ENCODE assay signal across 7 mouse cellular contexts in genomic region chr12:111443921-111444831, GRCm38 (mm10). TPM values are rescaled to one million over a fixed set of nuclear protein-coding genes. Genes with fewer than 3 reads are reported as not detected.
DNase-seq lines count a peak whose midpoint lies in the region; ATAC-seq and TF ChIP-seq lines count a peak whose summit lies in the region.

No protein-coding gene starts in this region.

- DNase-seq in intestine, embryonic 14.5 days (ENCODE audit: low spot score) = peak; percentile 52
- no peak for DNase-seq in embryonic facial prominence, embryonic 14.5 days (ENCODE audit: low spot score)
- no peak for DNase-seq in thymus, adult 2 months
- no peak for DNase-seq in ovary, postnatal 10 days (ENCODE audit: low spot score)

- H3ac ChIP-seq in C2C12 (ENCODE audit: control insufficient read depth, insufficient read length, low read depth) = peak overlapping the region; percentile 74

- H3K4me3 ChIP-seq in intestine, embryonic 14.5 days (ENCODE audit: low read depth, low read length) = no peak overlapping the region
- no peak overlapping the region for H3K4me3 ChIP-seq in intestine, postnatal 0 days (ENCODE audit: low read depth, low read length)
- H3K4me3 ChIP-seq in C2C12 (ENCODE audit: insufficient read depth, poor library complexity, severe bottlenecking) = peak overlapping the region; percentile 55
- peak overlapping the region; percentile 40; the same call in 1 of the 2 replicates for H3K4me3 ChIP-seq in embryonic facial prominence, embryonic 14.5 days (ENCODE audit: low read depth, low read length)
- H3K4me3 ChIP-seq in liver, embryonic 16.5 days (ENCODE audit: low read depth, low read length) = peak overlapping the region; percentile 81
- no peak overlapping the region for H3K4me3 ChIP-seq in thymus, adult 2 months (ENCODE audit: control insufficient read depth, insufficient read depth, low read length)

- H3K27me3 ChIP-seq in intestine, embryonic 14.5 days (replicated peaks; ENCODE audit: control insufficient read depth, insufficient read depth, low read length) = peaks cover 81% of the 10 kb centered on the region
- peaks cover 79% of the 10 kb centered on the region for H3K27me3 ChIP-seq in intestine, postnatal 0 days (replicated peaks; ENCODE audit: control insufficient read depth, insufficient read depth, low read length)
- H3K27me3 ChIP-seq in C2C12 (ENCODE audit: control insufficient read depth, insufficient read depth, insufficient read length) = no peaks in the 10 kb centered on the region
- peaks cover 79% of the 10 kb centered on the region for H3K27me3 ChIP-seq in embryonic facial prominence, embryonic 14.5 days (replicated peaks; ENCODE audit: control insufficient read depth, insufficient read depth, low read length)
- H3K27me3 ChIP-seq in liver, embryonic 16.5 days (ENCODE audit: control insufficient read depth, insufficient read depth, low read depth, low read length) = no peaks in the 10 kb centered on the region
- H3K27me3 ChIP-seq in thymus, adult 2 months (ENCODE audit: control insufficient read depth, insufficient read depth, low read length) = peaks cover 3% of the 10 kb centered on the region; the same call in 1 of the 2 replicates

- H3K9ac ChIP-seq in intestine, embryonic 14.5 days (ENCODE audit: low read length) = no peak overlapping the region
- no peak overlapping the region for H3K9ac ChIP-seq in intestine, postnatal 0 days (ENCODE audit: low read depth, low read length)
- H3K9ac ChIP-seq in embryonic facial prominence, embryonic 14.5 days (ENCODE audit: low read depth, low read length) = no peak overlapping the region
- peak overlapping the region; percentile 89 for H3K9ac ChIP-seq in liver, embryonic 16.5 days (ENCODE audit: low read depth, low read length)

- TF ChIP-seq CTCF in intestine, postnatal 0 days (IDR thresholded peaks at IDR 0.05; ENCODE audit: low read depth) = no peak
- TF ChIP-seq CTCF in C2C12 (IDR thresholded peaks at IDR 0.05; ENCODE audit: control insufficient read depth, insufficient read depth, insufficient read length) = no peak
- TF ChIP-seq CTCF in thymus, adult 2 months (IDR thresholded peaks at IDR 0.05; ENCODE audit: borderline replicate concordance, control insufficient read depth, extremely low read depth, insufficient read depth, low read length, poor library complexity) = no peak

- no peak for TF ChIP-seq POLR2A in thymus, adult 2 months (IDR thresholded peaks at IDR 0.05; ENCODE audit: control insufficient read depth, extremely low read depth, insufficient read depth, low read length, poor library complexity)

- ATAC-seq in intestine, embryonic 14.5 days (replicated peaks; ENCODE audit: low FRiP score, low TSS enrichment, low read depth) = no peak
- no peak for ATAC-seq in intestine, postnatal 0 days
- ATAC-seq in embryonic facial prominence, embryonic 14.5 days (ENCODE audit: low read depth) = no peak
- ATAC-seq in liver, embryonic 16.5 days (ENCODE audit: low read depth) = no peak

- peaks cover 33% of the 10 kb centered on the region for H3K79me3 ChIP-seq in C2C12 (ENCODE audit: low read depth)

- peaks cover 18% of the 10 kb centered on the region for H3K4me1 ChIP-seq in intestine, embryonic 14.5 days (replicated peaks; ENCODE audit: control insufficient read depth, insufficient read depth, low read length)
- peaks cover 10% of the 10 kb centered on the region for H3K4me1 ChIP-seq in intestine, postnatal 0 days (replicated peaks; ENCODE audit: control insufficient read depth, insufficient read depth, low read length)
- H3K4me1 ChIP-seq in embryonic facial prominence, embryonic 14.5 days (ENCODE audit: control insufficient read depth, insufficient read depth, low read length) = peaks cover 16% of the 10 kb centered on the region
- peaks cover 54% of the 10 kb centered on the region for H3K4me1 ChIP-seq in liver, embryonic 16.5 days (ENCODE audit: control insufficient read depth, low read depth, low read length)
- H3K4me1 ChIP-seq in thymus, adult 2 months (replicated peaks; ENCODE audit: control insufficient read depth, insufficient read depth, low read length) = no peaks in the 10 kb centered on the region

- 33% methylated on average over 10 of the region's 10 CpGs for WGBS in intestine, embryonic 14.5 days
- WGBS in intestine, postnatal 0 days = 48% methylated on average over 10 of the region's 10 CpGs
- WGBS in embryonic facial prominence, embryonic 14.5 days = 35% methylated on average over 10 of the region's 10 CpGs
- WGBS in liver, embryonic 16.5 days (ENCODE audit: insufficient replicate concordance) = 14% methylated on average over 10 of the region's 10 CpGs
- 63% methylated on average over 10 of the region's 10 CpGs for WGBS in thymus, adult 2 months

- no peaks in the 10 kb centered on the region for H3K9me3 ChIP-seq in intestine, embryonic 14.5 days (ENCODE audit: control insufficient read depth, low read length)
- H3K9me3 ChIP-seq in intestine, postnatal 0 days (ENCODE audit: control insufficient read depth) = no peaks in the 10 kb centered on the region
- no peaks in the 10 kb centered on the region for H3K9me3 ChIP-seq in embryonic facial prominence, embryonic 14.5 days (ENCODE audit: control insufficient read depth, low read length)
- H3K9me3 ChIP-seq in liver, embryonic 16.5 days (replicated peaks; ENCODE audit: control insufficient read depth, low read length) = no peaks in the 10 kb centered on the region

- H3K79me2 ChIP-seq in C2C12 (ENCODE audit: control insufficient read depth, insufficient read depth) = peaks cover 66% of the 10 kb centered on the region

- no peaks in the 10 kb centered on the region for H3K36me3 ChIP-seq in intestine, embryonic 14.5 days (ENCODE audit: control insufficient read depth, insufficient read depth, low read length)
- H3K36me3 ChIP-seq in intestine, postnatal 0 days (ENCODE audit: control insufficient read depth, insufficient read depth) = no peaks in the 10 kb centered on the region
- peaks cover 30% of the 10 kb centered on the region for H3K36me3 ChIP-seq in C2C12 (ENCODE audit: control insufficient read depth, insufficient read depth)
- H3K36me3 ChIP-seq in embryonic facial prominence, embryonic 14.5 days (ENCODE audit: control insufficient read depth, insufficient read depth, low read length) = no peaks in the 10 kb centered on the region
- peaks cover 47% of the 10 kb centered on the region for H3K36me3 ChIP-seq in liver, embryonic 16.5 days (ENCODE audit: control insufficient read depth, insufficient read depth)
- no peaks in the 10 kb centered on the region for H3K36me3 ChIP-seq in thymus, adult 2 months (ENCODE audit: control insufficient read depth, insufficient read depth, low read length)

- H3K4me2 ChIP-seq in intestine, embryonic 14.5 days (ENCODE audit: low read length) = no peak overlapping the region
- H3K4me2 ChIP-seq in intestine, postnatal 0 days (replicated peaks; ENCODE audit: low read depth) = no peak overlapping the region
- H3K4me2 ChIP-seq in embryonic facial prominence, embryonic 14.5 days (ENCODE audit: low read depth, low read length) = peak overlapping the region; percentile 72
- H3K4me2 ChIP-seq in liver, embryonic 16.5 days (ENCODE audit: low read depth, low read length) = peak overlapping the region; percentile 91

- no peak overlapping the region for H3K27ac ChIP-seq in intestine, embryonic 14.5 days (ENCODE audit: low read depth)
- H3K27ac ChIP-seq in intestine, postnatal 0 days (ENCODE audit: low read depth, low read length) = no peak overlapping the region
- H3K27ac ChIP-seq in embryonic facial prominence, embryonic 14.5 days (replicated peaks; ENCODE audit: low read depth, low read length) = no peak overlapping the region
- H3K27ac ChIP-seq in liver, embryonic 16.5 days (ENCODE audit: low read length) = peak overlapping the region; percentile 99
- no peak overlapping the region for H3K27ac ChIP-seq in thymus, adult 2 months (ENCODE audit: control insufficient read depth, insufficient read depth, low read length)

TF ChIP-seq in C2C12, 6 proteins besides CTCF, POLR2A, EP300 and RAD21:
- TF ChIP-seq MYOG (IDR thresholded peaks at IDR 0.05; ENCODE audit: control insufficient read depth, extremely low read depth, insufficient read length) = no peak
- TF ChIP-seq CEBPB (IDR thresholded peaks at IDR 0.05; ENCODE audit: low read depth) = peak; percentile 89
TF ChIP-seq in C2C12: peak in this region for 1.

RNA-seq across cellular contexts. Expression of gene Tnfaip2, which starts 1.9 kb away (rescaled TPM):
- 3.2 and 5.0 TPM in 2 replicates for polyA plus RNA-seq in intestine, embryonic 14.5 days (2014; fragmentation: Nextera tagmentation; extraction: Ambion mirVana)
- 10.5 and 10.8 TPM in 2 replicates for polyA plus RNA-seq in intestine, postnatal 0 days (2015; fragmentation: Nextera tagmentation; extraction: Ambion mirVana)
- polyA plus RNA-seq in C2C12 (2012; fragmentation: generic; extraction: Trizol) = 119 TPM
- 9.8 and 11.7 TPM in 2 replicates for polyA plus RNA-seq in embryonic facial prominence, embryonic 14.5 days (2014; fragmentation: Nextera tagmentation; extraction: Ambion mirVana)
- 71.9 and 77.2 TPM in 2 replicates for polyA plus RNA-seq in liver, embryonic 16.5 days (2015; fragmentation: Nextera tagmentation; extraction: Ambion mirVana)
- 18.9 and 27.9 TPM in 2 replicates for polyA plus RNA-seq in thymus, adult 2 months (2012; rRNA removed)

RNA-seq across cellular contexts. Expression of gene Exoc3l4, which starts 27.4 kb away (rescaled TPM):
- polyA plus RNA-seq in intestine, embryonic 14.5 days (2014; fragmentation: Nextera tagmentation; extraction: Ambion mirVana) = 8.5 and 10.2 TPM in 2 replicates
- 163 and 172 TPM in 2 replicates for polyA plus RNA-seq in intestine, postnatal 0 days (2015; fragmentation: Nextera tagmentation; extraction: Ambion mirVana)
- 58.3 TPM for polyA plus RNA-seq in C2C12 (2012; fragmentation: generic; extraction: Trizol)
- 8.7 and 9.4 TPM in 2 replicates for polyA plus RNA-seq in embryonic facial prominence, embryonic 14.5 days (2014; fragmentation: Nextera tagmentation; extraction: Ambion mirVana)
- polyA plus RNA-seq in liver, embryonic 16.5 days (2015; fragmentation: Nextera tagmentation; extraction: Ambion mirVana) = 23.4 and 28.5 TPM in 2 replicates
- polyA plus RNA-seq in thymus, adult 2 months (2012; rRNA removed) = 31.0 and 41.5 TPM in 2 replicates

RNA-seq across cellular contexts. Expression of gene Lbhd2, which starts 37.6 kb away (rescaled TPM):
- polyA plus RNA-seq in intestine, embryonic 14.5 days (2014; fragmentation: Nextera tagmentation; extraction: Ambion mirVana) = 1.3 and 2.9 TPM in 2 replicates
- 2.2 and 2.8 TPM in 2 replicates for polyA plus RNA-seq in intestine, postnatal 0 days (2015; fragmentation: Nextera tagmentation; extraction: Ambion mirVana)
- not detected for polyA plus RNA-seq in C2C12 (2012; fragmentation: generic; extraction: Trizol)
- polyA plus RNA-seq in embryonic facial prominence, embryonic 14.5 days (2014; fragmentation: Nextera tagmentation; extraction: Ambion mirVana) = 5.5 and 5.8 TPM in 2 replicates
- not detected in 2 replicates for polyA plus RNA-seq in liver, embryonic 16.5 days (2015; fragmentation: Nextera tagmentation; extraction: Ambion mirVana)
- polyA plus RNA-seq in thymus, adult 2 months (2012; rRNA removed) = 1.4 and 1.9 TPM in 2 replicates

RNA-seq across cellular contexts. Expression of gene Gm266, which starts 41.4 kb away (rescaled TPM):
- polyA plus RNA-seq in intestine, embryonic 14.5 days (2014; fragmentation: Nextera tagmentation; extraction: Ambion mirVana) = 27.5 and 33.8 TPM in 2 replicates
- polyA plus RNA-seq in intestine, postnatal 0 days (2015; fragmentation: Nextera tagmentation; extraction: Ambion mirVana) = 7.3 and 8.6 TPM in 2 replicates
- polyA plus RNA-seq in C2C12 (2012; fragmentation: generic; extraction: Trizol) = 2.1 TPM
- 24.4 and 25.3 TPM in 2 replicates for polyA plus RNA-seq in embryonic facial prominence, embryonic 14.5 days (2014; fragmentation: Nextera tagmentation; extraction: Ambion mirVana)
- 0.46 and 0.52 TPM in 2 replicates for polyA plus RNA-seq in liver, embryonic 16.5 days (2015; fragmentation: Nextera tagmentation; extraction: Ambion mirVana)
- 1.4 and 1.8 TPM in 2 replicates for polyA plus RNA-seq in thymus, adult 2 months (2012; rRNA removed)

Comparison
In these comparisons a context has a peak if more than half of its experiments do, and no peak if none do; other contexts are left out.
1. H3K4me2 ChIP-seq: peak in embryonic facial prominence, embryonic 14.5 days (single experiment) and liver, embryonic 16.5 days (single experiment); none in intestine, embryonic 14.5 days (single experiment) and intestine, postnatal 0 days (single experiment).
2. H3K4me3 ChIP-seq: peak in C2C12 (single experiment), embryonic facial prominence, embryonic 14.5 days (single experiment) and liver, embryonic 16.5 days (single experiment); none in intestine, embryonic 14.5 days (single experiment), intestine, postnatal 0 days (single experiment) and thymus, adult 2 months (single experiment).